Mouse (Mus musculus): Measurements from ENCODE around the gene Sct.

- TF ChIP-seq POLR2A (IDR thresholded peaks at IDR 0.05; ENCODE audit: insufficient read length, low read depth) (no peak), POLR2AphosphoS2 (IDR thresholded peaks at IDR 0.05; ENCODE audit: insufficient read length, low read depth) (no peak)
These were observed 3.6 kb downstream of the Sct start for GRCm38 (mm10) chr7:141275356-141275755.

All from myocyte (in vitro differentiated cells).